Mouse (Mus musculus) cerebellum, adult 2 months (tissue): Measurements from ENCODE around the gene Itgb7.

ENCODE experiments used
- CTCF ChIP-seq: fragments of 200-500 bp; IDR thresholded peaks from 2 replicates; pipeline ENCODE4 v1.5.1; 2011; ENCODE audit warnings: low read depth, mild to moderate bottlenecking, control low read depth, low read length, moderate library complexity, borderline replicate concordance; ENCODE audit not compliant: insufficient read depth
- POLR2A ChIP-seq: fragments of 200-500 bp; IDR thresholded peaks from 2 replicates; pipeline ENCODE4 v1.6.1; 2011; ENCODE audit warnings: low read length, control low read depth, borderline replicate concordance; ENCODE audit not compliant: insufficient read depth

DNA sequence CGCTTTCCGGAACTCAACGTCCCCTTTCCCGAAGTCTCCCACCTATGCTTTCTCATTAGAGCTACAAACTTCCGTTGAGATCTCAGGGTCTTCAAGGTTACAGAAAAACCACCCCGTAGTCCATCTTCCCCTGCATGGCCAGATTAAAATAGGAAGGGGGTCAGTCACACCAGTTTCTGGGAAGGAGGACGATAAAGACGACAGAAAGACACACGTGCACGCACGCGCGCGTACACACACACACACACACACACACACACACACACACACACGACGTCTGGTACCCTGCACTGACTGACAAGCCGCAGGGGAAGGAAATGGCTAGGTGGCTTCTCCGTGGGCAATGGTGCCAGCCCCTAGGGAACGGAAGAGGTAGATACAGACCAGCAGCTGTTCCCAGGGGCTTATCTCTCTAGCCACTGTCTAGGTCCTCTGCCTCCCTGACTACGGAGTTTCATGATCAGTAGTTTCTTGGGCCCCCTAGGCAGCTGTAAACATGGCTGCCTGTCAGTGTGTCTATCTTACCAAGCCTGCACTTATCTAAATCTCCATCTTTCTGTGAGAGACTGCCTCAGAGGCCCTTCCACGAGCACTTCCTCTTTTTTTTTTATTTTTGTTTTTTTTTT lies 6.6 kb downstream of the Itgb7 start:
- TF ChIP-seq CTCF (no peak), POLR2A (no peak)
